Mouse (Mus musculus): ENCODE measurements around the gene Scamp5. TPM values are rescaled to one million over a fixed set of nuclear protein-coding genes. Genes with fewer than 3 reads are reported as not detected.

Gene Scamp5
- total and polyA plus RNA-seq, 2 experiments = 10.3 to 18.2 TPM

- no peak for TF ChIP-seq POLR2A (IDR thresholded peaks at IDR 0.05; ENCODE audit: extremely low read depth, insufficient read depth, low read length)
- Histone ChIP-seq H3K79me2 (ENCODE audit: control insufficient read depth, insufficient read depth, low read length) (no peaks in the 10 kb centered on the region), H3K27me3 (ENCODE audit: control insufficient read depth, insufficient read depth, low read length) (no peaks in the 10 kb centered on the region), H3K36me3 (ENCODE audit: control insufficient read depth, insufficient read depth, low read length) (peaks cover 2% of the 10 kb centered on the region), H3K27ac (replicated peaks; ENCODE audit: insufficient read depth, low read depth, low read length) (no peak overlapping the region), H3K4me3 (ENCODE audit: insufficient read depth, low read depth, low read length) (no peak overlapping the region), H3K9ac (ENCODE audit: low read depth, low read length) (no peak overlapping the region), H3K4me1 (ENCODE audit: control insufficient read depth, insufficient read depth, low read length) (peaks cover 8% of the 10 kb centered on the region)
- DNase-seq (ENCODE audit: extremely low read depth, low read depth, low spot score) = no peak
- 79% methylated on average over 10 of the region's 10 CpGs for WGBS
These were observed 29.8 kb downstream of the Scamp5 start for GRCm38 (mm10) chr9:57437896-57438614.

- H3K4me1 ChIP-seq (ENCODE audit: control insufficient read depth, insufficient read depth, low read length) = peaks cover 8% of the 10 kb centered on the region
- peaks cover 2% of the 10 kb centered on the region for H3K36me3 ChIP-seq (ENCODE audit: control insufficient read depth, insufficient read depth, low read length)
- no peak for DNase-seq (ENCODE audit: extremely low read depth, low read depth, low spot score)
- H3K27me3 ChIP-seq (ENCODE audit: control insufficient read depth, insufficient read depth, low read length) = no peaks in the 10 kb centered on the region
- TF ChIP-seq CTCF (IDR thresholded peaks at IDR 0.05; ENCODE audit: low read depth, low read length) (no peak), POLR2A (IDR thresholded peaks at IDR 0.05; ENCODE audit: extremely low read depth, insufficient read depth, low read length) (no peak)
- H3K79me2 ChIP-seq (ENCODE audit: control insufficient read depth, insufficient read depth, low read length) = no peaks in the 10 kb centered on the region
- H3K27ac ChIP-seq (replicated peaks; ENCODE audit: insufficient read depth, low read depth, low read length) = no peak overlapping the region
- H3K4me3 ChIP-seq (ENCODE audit: insufficient read depth, low read depth, low read length) = no peak overlapping the region
- WGBS = 65% methylated on average over 5 of the region's 5 CpGs
- no peak overlapping the region for H3K9ac ChIP-seq (ENCODE audit: low read depth, low read length)
These were observed 31.7 kb downstream of the Scamp5 start for GRCm38 (mm10) chr9:57436166-57436565.

- H3K9ac ChIP-seq (ENCODE audit: low read depth, low read length) = no peak overlapping the region
- peaks cover 2% of the 10 kb centered on the region for H3K36me3 ChIP-seq (ENCODE audit: control insufficient read depth, insufficient read depth, low read length)
- H3K27me3 ChIP-seq (ENCODE audit: control insufficient read depth, insufficient read depth, low read length) = no peaks in the 10 kb centered on the region
- H3K4me1 ChIP-seq (ENCODE audit: control insufficient read depth, insufficient read depth, low read length) = peaks cover 7% of the 10 kb centered on the region
- no peaks in the 10 kb centered on the region for H3K79me2 ChIP-seq (ENCODE audit: control insufficient read depth, insufficient read depth, low read length)
- 94% methylated on average over 11 of the region's 11 CpGs for WGBS
- no peak for DNase-seq (ENCODE audit: extremely low read depth, low read depth, low spot score)
- H3K4me3 ChIP-seq (ENCODE audit: insufficient read depth, low read depth, low read length) = no peak overlapping the region
- TF ChIP-seq POLR2A (IDR thresholded peaks at IDR 0.05; ENCODE audit: extremely low read depth, insufficient read depth, low read length) = no peak
- no peak for TF ChIP-seq CTCF (IDR thresholded peaks at IDR 0.05; ENCODE audit: low read depth, low read length)
- no peak overlapping the region for H3K27ac ChIP-seq (replicated peaks; ENCODE audit: insufficient read depth, low read depth, low read length)
These were observed 33.3 kb downstream of the Scamp5 start for GRCm38 (mm10) chr9:57434405-57435165.

- 39% methylated on average over 11 of the region's 11 CpGs for WGBS
- peak; percentile 79 for TF ChIP-seq CTCF (IDR thresholded peaks at IDR 0.05; ENCODE audit: low read depth, low read length)
- TF ChIP-seq POLR2A (IDR thresholded peaks at IDR 0.05; ENCODE audit: extremely low read depth, insufficient read depth, low read length) = no peak
- H3K27me3 ChIP-seq (ENCODE audit: control insufficient read depth, insufficient read depth, low read length) = no peaks in the 10 kb centered on the region
- DNase-seq (ENCODE audit: extremely low read depth, low read depth, low spot score) = peak; percentile 16
- H3K9ac ChIP-seq (ENCODE audit: low read depth, low read length) = peak overlapping the region; percentile 48; the same call in 1 of the 2 replicates
- no peaks in the 10 kb centered on the region for H3K79me2 ChIP-seq (ENCODE audit: control insufficient read depth, insufficient read depth, low read length)
- no peak overlapping the region for H3K4me3 ChIP-seq (ENCODE audit: insufficient read depth, low read depth, low read length)
- peaks cover 2% of the 10 kb centered on the region for H3K36me3 ChIP-seq (ENCODE audit: control insufficient read depth, insufficient read depth, low read length)
- H3K27ac ChIP-seq (replicated peaks; ENCODE audit: insufficient read depth, low read depth, low read length) = peak overlapping the region; percentile 63
- peaks cover 3% of the 10 kb centered on the region for H3K4me1 ChIP-seq (ENCODE audit: control insufficient read depth, insufficient read depth, low read length)
These were observed 34.5 kb downstream of the Scamp5 start for GRCm38 (mm10) chr9:57433097-57434032.

GRCm38 (mm10) chr9:57432480-57432879 is 35.4 kb downstream of the Scamp5 start:
- Histone ChIP-seq H3K27ac (replicated peaks; ENCODE audit: insufficient read depth, low read depth, low read length) (no peak overlapping the region), H3K9ac (ENCODE audit: low read depth, low read length) (no peak overlapping the region), H3K79me2 (ENCODE audit: control insufficient read depth, insufficient read depth, low read length) (no peaks in the 10 kb centered on the region), H3K36me3 (ENCODE audit: control insufficient read depth, insufficient read depth, low read length) (peaks cover 2% of the 10 kb centered on the region), H3K4me1 (ENCODE audit: control insufficient read depth, insufficient read depth, low read length) (peaks cover 3% of the 10 kb centered on the region), H3K27me3 (ENCODE audit: control insufficient read depth, insufficient read depth, low read length) (no peaks in the 10 kb centered on the region), H3K4me3 (ENCODE audit: insufficient read depth, low read depth, low read length) (no peak overlapping the region)
- no peak for TF ChIP-seq CTCF (IDR thresholded peaks at IDR 0.05; ENCODE audit: low read depth, low read length)
- TF ChIP-seq POLR2A (IDR thresholded peaks at IDR 0.05; ENCODE audit: extremely low read depth, insufficient read depth, low read length) = no peak
- WGBS = 95% methylated on average over 3 of the region's 3 CpGs
- DNase-seq (ENCODE audit: extremely low read depth, low read depth, low spot score) = no peak
